Mouse (Mus musculus) embryonic facial prominence, embryonic 10.5 days (tissue): Measurements from ENCODE around the gene Rgs2. TPM values are rescaled to one million over a fixed set of nuclear protein-coding genes. Genes with fewer than 3 reads are reported as not detected.

Experiments used
- DNase-seq: peaks from one replicate; pipeline ENCODE4 v3.0.0-alpha.2; 2017; ENCODE audit warnings: low spot score
- H3K27ac ChIP-seq: fragments of 300-500 bp; sonication (generic); replicated peaks from 2 replicates; pipeline ENCODE4 v1.5.1; 2016; ENCODE audit warnings: mild to moderate bottlenecking
- H3K27me3 ChIP-seq: fragments of 300-500 bp; sonication (generic); replicated peaks from 2 replicates; pipeline ENCODE4 v1.6.1; 2016; ENCODE audit warnings: low read depth, mild to moderate bottlenecking; ENCODE audit not compliant: poor library complexity, severe bottlenecking
- H3K36me3 ChIP-seq: fragments of 300-500 bp; sonication (generic); replicated peaks from 2 replicates; pipeline ENCODE4 v1.6.1; 2016; ENCODE audit warnings: mild to moderate bottlenecking, moderate library complexity
- H3K4me1 ChIP-seq: fragments of 300-500 bp; sonication (generic); 2 replicates; pipeline ENCODE4 v1.6.1; 2016
- H3K4me3 ChIP-seq: fragments of 300-500 bp; sonication (generic); 2 replicates; pipeline ENCODE4 v1.5.1; 2016; ENCODE audit warnings: mild to moderate bottlenecking, moderate library complexity
- H3K9me3 ChIP-seq: fragments of 300-500 bp; sonication (generic); 2 replicates; pipeline ENCODE4 v1.6.1; 2016; ENCODE audit warnings: mild to moderate bottlenecking
- WGBS: fragments of 180-500 bp; shearing (Covaris S2); methylation state at CpG from one replicate; pipeline ENCODE4 v1.1.7; 2016; 5-methylcytosine and 5-hydroxymethylcytosine counted together
- polyA plus RNA-seq: library from polyadenylated mRNA; unstranded; fragments of >200 nt; fragmentation: Nextera tagmentation; extraction: Ambion mirVana; gene quantifications from 2 replicates; pipeline ENCODE4 v1.2.1, GENCODE M21; 2016

Gene Rgs2
- polyA plus RNA-seq, 1 experiment from 2014 or later = 38.3 TPM

DNA sequence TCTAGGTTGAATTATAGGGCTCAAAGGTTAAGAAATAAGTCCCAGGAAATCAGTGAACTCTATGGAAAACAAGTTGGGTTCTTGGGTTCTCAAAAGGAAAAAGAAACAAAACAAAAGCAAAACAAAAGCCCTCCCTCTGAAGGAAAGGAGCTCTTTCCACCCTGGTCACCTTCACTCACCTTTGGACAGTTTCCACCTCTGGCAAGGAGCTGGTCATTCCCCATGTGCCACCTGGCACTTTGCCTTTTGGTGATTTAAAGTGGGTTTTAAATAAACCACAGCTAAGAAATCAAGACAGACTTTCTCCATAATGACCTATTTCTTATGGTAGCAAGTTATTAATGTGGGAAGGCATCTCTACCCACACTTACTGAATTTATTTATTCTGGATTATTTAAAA is 23.1 kb downstream of the Rgs2 start:
- Histone ChIP-seq H3K4me1 (no peaks in the 10 kb centered on the region), H3K9me3 (no peaks in the 10 kb centered on the region), H3K27me3 (no peaks in the 10 kb centered on the region), H3K27ac (no peak overlapping the region), H3K4me3 (no peak overlapping the region), H3K36me3 (no peaks in the 10 kb centered on the region)
- no peak for DNase-seq

DNA sequence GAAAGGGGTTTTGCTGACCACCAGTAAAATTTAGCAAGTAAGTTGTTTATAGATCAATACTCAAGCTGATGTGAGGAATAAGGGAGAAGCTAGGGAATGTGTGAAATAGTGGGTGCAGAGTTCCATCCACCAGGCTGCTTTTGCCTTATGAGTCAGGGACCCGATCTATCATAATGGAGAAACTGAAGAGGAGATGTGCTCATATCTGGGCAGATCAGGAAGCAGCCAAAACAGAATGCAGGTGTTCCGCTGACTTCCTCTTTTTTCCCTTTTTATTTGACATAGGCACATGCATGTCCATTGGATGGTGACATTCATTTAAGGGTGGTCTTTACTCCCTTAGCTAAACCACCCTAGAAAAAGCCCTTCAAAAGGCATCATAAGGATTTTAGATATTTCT is 29.3 kb downstream of the Rgs2 start:
- Histone ChIP-seq H3K36me3 (no peaks in the 10 kb centered on the region), H3K9me3 (no peaks in the 10 kb centered on the region), H3K27me3 (no peaks in the 10 kb centered on the region), H3K4me1 (no peaks in the 10 kb centered on the region), H3K4me3 (no peak overlapping the region), H3K27ac (no peak overlapping the region)
- no peak for DNase-seq
- WGBS = 96% methylated on average over 2 of the region's 2 CpGs

DNA sequence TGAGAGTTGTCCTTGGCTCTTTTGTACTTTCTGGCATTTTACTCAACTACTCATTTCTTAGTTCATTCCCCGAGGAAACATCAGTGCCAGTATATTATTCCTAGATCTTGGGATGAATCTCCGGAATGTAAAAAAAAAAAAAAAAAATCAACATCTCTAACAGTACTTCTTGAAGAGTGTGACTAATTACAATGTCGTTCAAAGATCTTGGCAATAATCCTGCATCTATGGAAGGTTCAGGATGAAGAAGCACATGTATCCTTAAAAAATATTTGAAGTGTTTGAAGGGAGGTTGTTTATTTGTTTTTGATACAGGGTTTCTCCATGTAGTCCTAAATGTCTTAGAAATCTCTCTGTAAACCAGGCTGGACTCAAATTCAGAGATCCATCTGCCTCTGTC is 41.7 kb downstream of the Rgs2 start:
- Histone ChIP-seq H3K27ac (no peak overlapping the region), H3K9me3 (no peaks in the 10 kb centered on the region), H3K36me3 (no peaks in the 10 kb centered on the region), H3K4me1 (no peaks in the 10 kb centered on the region), H3K27me3 (no peaks in the 10 kb centered on the region), H3K4me3 (no peak overlapping the region)
- 81% methylated on average over 3 of the region's 3 CpGs for WGBS
- DNase-seq = no peak

DNA sequence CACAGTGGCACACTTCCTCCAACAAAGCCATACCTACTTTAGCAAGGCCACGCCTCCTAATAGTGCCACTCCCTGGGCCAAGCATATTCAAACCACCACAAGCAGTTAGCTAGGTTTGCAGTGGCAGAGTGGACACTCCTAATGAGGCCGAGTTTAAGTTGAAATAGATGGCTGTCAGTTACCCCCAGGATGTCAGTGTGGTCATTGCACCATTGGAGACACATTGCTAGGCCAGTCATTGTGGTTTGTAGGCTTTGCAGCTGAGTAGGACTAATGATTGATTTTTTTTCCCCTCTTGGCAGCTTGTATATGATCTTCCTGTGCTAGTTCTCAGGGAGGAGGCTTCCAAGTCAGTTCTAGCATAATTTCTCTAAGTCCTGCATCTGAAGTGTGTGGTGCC is 43.6 kb downstream of the Rgs2 start:
- H3K4me3 ChIP-seq = no peak overlapping the region
- no peak for DNase-seq
- no peaks in the 10 kb centered on the region for H3K9me3 ChIP-seq
- no peak overlapping the region for H3K27ac ChIP-seq
- 84% methylated on average over 2 of the region's 2 CpGs for WGBS
- no peaks in the 10 kb centered on the region for H3K27me3 ChIP-seq
- H3K4me1 ChIP-seq = no peaks in the 10 kb centered on the region
- no peaks in the 10 kb centered on the region for H3K36me3 ChIP-seq

DNA sequence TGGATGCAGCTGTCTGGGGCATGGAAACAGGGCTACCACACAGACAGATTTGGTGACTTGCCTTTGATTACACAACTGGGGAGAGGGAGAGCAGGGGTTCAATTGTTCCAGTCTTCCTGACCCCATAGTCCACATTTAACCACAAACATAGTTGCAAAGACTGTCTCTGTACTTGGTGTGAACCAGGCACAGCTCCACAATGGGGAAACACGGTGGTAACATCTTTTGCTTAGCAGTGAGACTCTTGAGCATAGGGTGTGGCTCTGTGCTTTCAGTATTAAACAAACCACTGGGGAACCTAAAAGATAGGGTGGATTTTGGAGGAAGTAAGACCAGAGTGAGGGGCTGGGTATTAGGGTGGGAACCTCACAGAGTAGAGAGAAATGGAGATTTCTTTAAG is 47.9 kb downstream of the Rgs2 start:
- no peak for DNase-seq
- no peaks in the 10 kb centered on the region for H3K27me3 ChIP-seq
- H3K4me1 ChIP-seq = no peaks in the 10 kb centered on the region
- no peak overlapping the region for H3K27ac ChIP-seq
- 86% methylated on average over 1 of the region's 1 CpGs for WGBS
- H3K36me3 ChIP-seq = no peaks in the 10 kb centered on the region
- no peak overlapping the region for H3K4me3 ChIP-seq
- no peaks in the 10 kb centered on the region for H3K9me3 ChIP-seq

DNA sequence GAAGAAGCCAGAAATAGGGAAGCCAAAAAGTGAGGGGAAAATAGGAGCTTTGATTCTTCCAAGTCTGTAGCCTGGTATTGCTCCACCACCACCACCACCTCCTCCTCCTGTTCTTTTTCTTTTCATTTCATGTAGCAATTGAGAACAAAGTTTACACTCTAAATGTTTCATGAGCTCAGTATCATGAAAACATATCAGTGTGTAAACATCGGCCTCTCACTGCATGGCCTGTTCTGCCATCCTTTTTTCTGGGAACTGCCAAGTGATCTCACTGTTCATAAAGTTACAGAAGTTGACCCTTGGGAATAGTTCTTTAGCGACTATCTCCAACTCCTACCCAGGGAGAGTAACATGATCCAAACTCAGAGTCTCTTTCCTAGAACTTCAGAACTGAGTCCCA is 51.1 kb downstream of the Rgs2 start:
- Histone ChIP-seq H3K4me3 (no peak overlapping the region), H3K27ac (no peak overlapping the region), H3K9me3 (no peaks in the 10 kb centered on the region), H3K4me1 (no peaks in the 10 kb centered on the region), H3K27me3 (no peaks in the 10 kb centered on the region), H3K36me3 (no peaks in the 10 kb centered on the region)
- no peak for DNase-seq
- 76% methylated on average over 2 of the region's 2 CpGs for WGBS

Other genes starting within 250 kb of the Rgs2 start
- gene Trove2, start 227.1 kb downstream of the Rgs2 start, polyA plus RNA-seq = 29.6 and 31.6 TPM in 2 replicates
- gene Uchl5, start 226.9 kb downstream of the Rgs2 start, polyA plus RNA-seq = 118 and 122 TPM in 2 replicates
- 0.10 and 0.47 TPM in 2 replicates for gene Rgs13, start 173.2 kb upstream of the Rgs2 start, polyA plus RNA-seq
- not detected in 2 replicates for gene Rgs1, start 245.1 kb upstream of the Rgs2 start, polyA plus RNA-seq